Mouse (Mus musculus): ENCODE measurements at regions not wholly inside any gene's neighbourhood (a gene's known extent, or its start where the extent isn't known, plus 50 kb on each side); places are given as distances from the start of the nearest gene placed in this dataset.
"Not testable (repeated sequence)": the region's sequence is repeated elsewhere in the genome, so short reads cannot be mapped to it uniquely, and the experiment has no call there.

DNA sequence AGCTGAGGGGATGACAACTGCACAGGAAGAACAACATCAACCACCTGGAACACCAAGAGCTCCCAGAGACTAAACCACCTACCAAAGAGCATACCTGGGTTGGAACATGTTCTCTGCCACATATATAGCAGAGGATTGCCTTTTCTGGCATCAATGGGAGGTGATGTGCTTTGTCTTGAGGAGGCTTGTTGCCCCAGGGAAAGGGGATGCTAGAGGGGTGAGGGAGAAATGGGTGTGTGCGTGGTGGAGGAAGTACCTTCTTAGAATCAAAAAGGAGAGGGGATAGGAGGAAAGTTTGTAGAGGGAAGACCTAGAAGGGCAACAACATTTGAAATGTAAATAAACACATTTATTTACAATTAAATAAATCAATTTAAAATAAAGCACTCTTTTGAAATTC is 358.5 kb upstream of the Pfkp start:
- Histone ChIP-seq H3K4me3 (replicated peaks; ENCODE audit: extremely low read depth, low read depth, low read length) (no peak overlapping the region), H3K4me1 (ENCODE audit: control insufficient read depth, insufficient read depth, low read length) (no peaks in the 10 kb centered on the region)
- WGBS: 73% methylated on average over 1 of the region's 1 CpGs
- TF ChIP-seq POLR2A (IDR thresholded peaks at IDR 0.05; ENCODE audit: borderline replicate concordance, extremely low read depth, low read depth, low read length): no peak
- no peak for TF ChIP-seq CTCF (IDR thresholded peaks at IDR 0.05; ENCODE audit: insufficient read depth, low read length)
- no peak for DNase-seq

DNA sequence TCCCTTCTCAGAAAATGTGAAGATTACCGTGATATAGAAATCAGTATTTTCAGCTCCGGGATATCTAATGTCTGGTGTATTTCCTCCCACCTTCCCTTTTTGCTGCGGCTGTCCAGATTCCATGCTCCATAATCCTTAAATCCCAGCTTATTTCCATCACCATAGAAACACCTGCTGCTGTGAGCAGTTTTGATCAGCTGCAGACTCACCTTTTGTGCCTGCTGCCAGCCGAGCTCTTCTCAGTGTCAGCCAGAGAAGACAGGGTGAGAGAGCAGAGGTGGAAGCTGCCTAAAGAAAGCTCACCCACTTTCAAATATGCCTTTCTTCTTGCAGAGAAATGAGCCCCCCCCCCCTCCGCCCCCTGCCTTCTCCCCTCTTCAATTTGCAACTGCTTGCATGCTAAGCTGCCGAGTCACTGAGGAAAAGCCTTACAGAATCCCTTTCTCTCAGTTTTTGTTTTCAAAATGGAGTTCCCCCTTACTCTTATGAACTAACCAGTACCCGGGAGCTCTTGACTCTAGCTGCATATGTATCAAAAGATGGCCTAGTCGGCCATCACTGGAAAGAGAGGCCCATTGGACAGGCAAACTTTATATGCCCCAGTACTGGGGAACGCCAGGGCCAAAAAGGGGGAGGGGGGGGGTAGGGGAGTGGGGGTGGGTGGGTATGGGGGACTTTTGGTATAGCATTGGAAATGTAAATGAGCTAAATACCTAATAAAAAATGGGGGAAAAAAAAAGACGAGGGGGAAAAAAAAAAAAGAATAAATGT is 350.1 kb upstream of the Pfkp start:
- DNase-seq; H3K4me3 ChIP-seq (replicated peaks; ENCODE audit: extremely low read depth, low read depth, low read length); H3K4me1 ChIP-seq (ENCODE audit: control insufficient read depth, insufficient read depth, low read length): not testable (repeated sequence)
- WGBS: 66% methylated on average over 10 of the region's 10 CpGs

DNA sequence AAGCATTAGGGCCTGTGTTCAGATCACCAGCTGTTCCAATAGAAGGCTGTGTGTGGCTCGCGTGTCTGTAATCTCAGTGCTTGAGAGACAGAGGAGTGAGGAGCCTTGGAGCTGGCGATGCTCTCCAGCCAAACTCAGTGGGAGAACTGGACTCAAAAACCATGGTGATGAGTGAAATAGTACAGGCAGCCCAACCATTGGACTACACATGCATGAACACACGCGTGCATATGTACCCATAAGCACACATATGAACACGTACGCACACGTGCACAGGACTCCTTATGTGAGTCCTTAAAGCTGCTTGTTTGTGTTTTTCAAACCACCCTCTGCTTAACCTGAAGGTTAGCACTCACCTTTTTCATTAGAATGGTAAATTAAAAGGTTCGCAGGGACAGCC is 349.5 kb upstream of the Pfkp start:
- no peak for TF ChIP-seq CTCF (IDR thresholded peaks at IDR 0.05; ENCODE audit: insufficient read depth, low read length)
- TF ChIP-seq POLR2A (IDR thresholded peaks at IDR 0.05; ENCODE audit: borderline replicate concordance, extremely low read depth, low read depth, low read length): no peak
- 84% methylated on average over 9 of the region's 9 CpGs for WGBS
- no peaks in the 10 kb centered on the region for H3K4me1 ChIP-seq (ENCODE audit: control insufficient read depth, insufficient read depth, low read length)
- no peak overlapping the region for H3K4me3 ChIP-seq (replicated peaks; ENCODE audit: extremely low read depth, low read depth, low read length)
- no peak for DNase-seq

DNA sequence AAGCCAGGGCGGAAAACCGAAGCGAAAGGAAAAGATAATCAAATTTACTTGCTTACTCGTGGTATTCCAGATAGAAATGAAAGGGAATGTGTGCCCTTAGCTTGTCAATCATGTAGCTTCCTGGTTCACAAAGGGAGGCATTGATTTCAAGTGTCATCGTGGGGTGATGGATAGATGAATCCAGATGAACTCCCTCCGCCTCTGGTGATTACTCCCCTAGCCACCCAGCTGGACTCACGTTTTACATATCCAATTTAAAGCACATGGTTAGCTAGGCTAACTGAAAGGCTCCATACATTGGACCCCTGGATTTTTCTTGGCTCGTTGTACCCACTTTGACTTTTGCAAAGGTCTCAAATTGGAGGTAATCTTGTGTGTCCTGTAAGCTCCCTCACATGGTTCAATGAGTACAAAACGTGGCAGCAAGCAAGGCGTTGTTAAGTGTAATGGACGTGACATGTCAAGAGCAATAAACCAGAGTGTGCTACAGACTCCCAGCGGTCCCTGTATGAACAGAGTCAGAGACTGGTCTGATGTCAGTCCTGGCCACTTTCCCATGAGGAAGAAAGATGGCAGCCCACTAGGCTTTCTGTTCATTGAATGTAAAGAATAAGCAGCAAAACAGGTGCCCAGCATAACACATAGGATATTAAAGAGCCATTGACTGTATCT is 343.9 kb upstream of the Pfkp start:
- no peak for DNase-seq
- H3K4me3 ChIP-seq (replicated peaks; ENCODE audit: extremely low read depth, low read depth, low read length): no peak overlapping the region
- TF ChIP-seq CTCF (IDR thresholded peaks at IDR 0.05; ENCODE audit: insufficient read depth, low read length): no peak
- no peak for TF ChIP-seq POLR2A (IDR thresholded peaks at IDR 0.05; ENCODE audit: borderline replicate concordance, extremely low read depth, low read depth, low read length)
- H3K4me1 ChIP-seq (ENCODE audit: control insufficient read depth, insufficient read depth, low read length): no peaks in the 10 kb centered on the region
- 70% methylated on average over 12 of the region's 12 CpGs for WGBS

DNA sequence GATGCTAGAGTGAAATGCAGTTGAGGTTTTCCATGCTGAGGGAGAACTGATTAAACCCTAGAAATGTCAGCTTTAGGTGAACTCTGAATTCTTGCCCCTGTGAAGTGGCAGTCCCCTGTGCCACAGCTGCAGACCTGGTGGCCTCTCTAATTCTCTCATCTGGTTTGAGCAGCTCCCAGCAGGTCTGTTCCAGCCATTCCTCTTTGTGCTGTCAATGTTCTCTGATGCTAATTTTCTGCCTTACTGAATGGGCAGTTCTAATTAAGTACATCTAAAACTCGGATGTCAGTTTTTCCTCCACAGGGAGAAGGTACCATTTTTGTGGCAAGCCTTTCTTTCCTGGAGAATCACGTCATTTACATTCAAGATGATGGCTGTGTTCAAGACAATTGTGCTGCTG is 343.1 kb upstream of the Pfkp start:
- Histone ChIP-seq H3K4me3 (replicated peaks; ENCODE audit: extremely low read depth, low read depth, low read length) (no peak overlapping the region), H3K4me1 (ENCODE audit: control insufficient read depth, insufficient read depth, low read length) (no peaks in the 10 kb centered on the region)
- 54% methylated on average over 2 of the region's 2 CpGs for WGBS
- TF ChIP-seq POLR2A (IDR thresholded peaks at IDR 0.05; ENCODE audit: borderline replicate concordance, extremely low read depth, low read depth, low read length): no peak
- no peak for TF ChIP-seq CTCF (IDR thresholded peaks at IDR 0.05; ENCODE audit: insufficient read depth, low read length)
- DNase-seq: no peak

DNA sequence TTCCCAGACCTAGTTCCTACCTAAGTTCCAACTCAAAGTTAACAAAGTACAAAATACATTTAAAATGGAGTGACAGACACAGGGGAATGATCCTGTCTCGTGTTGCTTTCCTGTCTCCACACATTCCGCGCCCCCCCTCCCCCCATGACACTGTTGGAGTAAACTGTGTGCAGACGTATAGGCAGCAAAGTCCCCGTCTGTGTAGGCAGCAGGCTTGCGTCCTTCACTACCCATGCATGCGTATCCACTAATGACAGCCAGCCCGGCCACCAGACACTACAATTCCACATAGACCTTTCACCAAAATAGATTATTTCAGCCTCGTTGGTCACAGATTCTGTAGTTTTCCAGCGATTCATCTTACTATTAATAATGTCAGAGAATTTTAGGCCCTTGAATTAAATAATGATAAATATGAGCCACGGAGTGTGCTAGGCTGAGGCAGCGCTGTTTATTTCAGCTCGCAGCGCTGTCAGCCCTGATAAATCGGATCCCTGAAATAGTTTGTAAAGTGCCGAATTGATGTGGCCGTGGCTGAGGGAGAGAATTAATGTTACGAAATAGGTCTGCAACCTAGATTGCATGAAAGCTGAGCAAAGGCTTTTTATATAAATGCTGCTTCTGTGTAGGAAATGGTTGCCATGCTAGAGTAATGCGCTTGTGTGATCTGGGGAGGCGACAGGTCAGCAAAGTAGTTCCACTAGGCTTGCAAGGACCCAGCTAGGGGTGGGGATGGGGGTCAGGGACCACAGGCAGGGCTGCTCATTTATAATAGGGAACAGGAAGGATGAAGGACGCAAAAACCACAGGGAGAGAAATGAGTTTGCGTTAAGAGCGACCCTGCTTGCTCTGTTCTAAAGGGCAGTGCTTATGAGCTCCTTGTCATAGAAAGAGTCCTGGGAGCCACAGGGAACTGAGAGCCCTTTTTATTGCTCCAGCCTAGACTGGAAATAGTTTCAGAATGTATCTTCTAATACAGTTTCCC is 336.7 kb upstream of the Pfkp start:
- Histone ChIP-seq H3K4me1 (ENCODE audit: control insufficient read depth, insufficient read depth, low read length) (no peaks in the 10 kb centered on the region), H3K4me3 (replicated peaks; ENCODE audit: extremely low read depth, low read depth, low read length) (no peak overlapping the region)
- DNase-seq: no peak
- WGBS: 56% methylated on average over 23 of the region's 23 CpGs
- TF ChIP-seq CTCF (IDR thresholded peaks at IDR 0.05; ENCODE audit: insufficient read depth, low read length) (no peak), POLR2A (IDR thresholded peaks at IDR 0.05; ENCODE audit: borderline replicate concordance, extremely low read depth, low read depth, low read length) (no peak)

DNA sequence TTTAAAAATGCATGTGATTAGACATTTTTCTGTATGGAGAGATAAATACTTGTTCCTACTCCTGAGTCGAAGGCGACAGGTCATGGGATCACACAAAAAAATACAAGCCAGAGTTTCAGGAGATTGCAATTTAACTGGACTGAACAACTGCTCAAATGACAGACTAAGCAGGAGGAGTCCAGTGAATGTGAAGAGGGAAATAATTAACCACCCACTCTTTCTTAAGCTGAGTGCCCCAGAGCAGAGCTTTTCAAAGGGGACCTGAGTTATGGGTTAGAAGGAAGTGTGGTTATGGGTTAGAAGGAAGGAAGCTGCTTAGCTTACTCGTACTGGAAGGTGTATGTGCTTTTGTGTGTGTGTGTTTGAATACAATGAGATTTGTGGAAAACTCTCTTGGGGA is 307.1 kb upstream of the Pfkp start:
- Histone ChIP-seq H3K4me3 (replicated peaks; ENCODE audit: extremely low read depth, low read depth, low read length) (no peak overlapping the region), H3K4me1 (ENCODE audit: control insufficient read depth, insufficient read depth, low read length) (no peaks in the 10 kb centered on the region)
- DNase-seq: no peak
- 72% methylated on average over 3 of the region's 3 CpGs for WGBS
- no peak for TF ChIP-seq CTCF (IDR thresholded peaks at IDR 0.05; ENCODE audit: insufficient read depth, low read length)
- no peak for TF ChIP-seq POLR2A (IDR thresholded peaks at IDR 0.05; ENCODE audit: borderline replicate concordance, extremely low read depth, low read depth, low read length)

DNA sequence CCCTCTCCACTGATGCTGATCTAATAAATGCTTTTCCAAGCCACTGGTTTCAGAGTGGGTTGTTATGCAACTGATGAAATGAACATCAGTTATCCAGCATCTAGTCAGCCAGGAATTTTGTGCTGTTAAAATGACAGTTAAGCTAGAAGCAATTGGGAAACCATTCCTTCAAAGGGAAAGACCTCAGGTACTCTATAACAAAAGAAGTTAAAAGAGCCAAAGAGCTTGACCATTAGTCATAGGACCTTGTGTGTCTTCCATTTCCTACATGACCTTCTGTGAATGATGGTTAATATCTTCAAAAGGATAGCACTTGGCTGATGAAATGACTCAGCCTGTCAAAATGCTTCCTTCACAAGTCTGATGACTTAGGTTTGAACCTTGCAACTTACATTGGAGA is 275.6 kb upstream of the Pfkp start:
- no peak for DNase-seq
- Histone ChIP-seq H3K4me1 (ENCODE audit: control insufficient read depth, insufficient read depth, low read length) (no peaks in the 10 kb centered on the region), H3K4me3 (replicated peaks; ENCODE audit: extremely low read depth, low read depth, low read length) (no peak overlapping the region)
- TF ChIP-seq POLR2A (IDR thresholded peaks at IDR 0.05; ENCODE audit: borderline replicate concordance, extremely low read depth, low read depth, low read length) (no peak), CTCF (IDR thresholded peaks at IDR 0.05; ENCODE audit: insufficient read depth, low read length) (no peak)

DNA sequence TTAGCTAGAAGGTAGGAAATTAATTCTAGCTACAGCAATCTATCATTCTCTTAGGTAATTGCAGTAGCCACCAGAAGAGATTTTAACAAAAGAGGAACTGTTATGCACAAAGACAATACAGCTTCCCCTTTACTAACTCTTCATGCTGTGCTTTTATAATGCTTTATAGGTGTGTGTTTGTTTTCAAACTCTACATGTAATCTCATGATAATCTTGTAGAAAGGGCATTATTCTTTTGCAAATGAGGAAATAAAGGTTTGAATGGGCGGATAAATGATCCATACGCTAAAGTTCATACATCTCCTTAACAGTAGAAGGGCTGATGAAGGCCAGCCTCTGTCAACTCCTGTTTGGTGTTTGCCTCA is 273.8 kb upstream of the Pfkp start:
- Histone ChIP-seq H3K4me3 (replicated peaks; ENCODE audit: extremely low read depth, low read depth, low read length) (no peak overlapping the region), H3K4me1 (ENCODE audit: control insufficient read depth, insufficient read depth, low read length) (no peaks in the 10 kb centered on the region)
- DNase-seq: no peak
- TF ChIP-seq POLR2A (IDR thresholded peaks at IDR 0.05; ENCODE audit: borderline replicate concordance, extremely low read depth, low read depth, low read length) (no peak), CTCF (IDR thresholded peaks at IDR 0.05; ENCODE audit: insufficient read depth, low read length) (no peak)
- WGBS: 68% methylated on average over 2 of the region's 2 CpGs

All from lung, adult 2 months (tissue).